Mouse (Mus musculus) midbrain, embryonic 15.5 days (tissue): ENCODE measurements around the gene Rere. TPM values are rescaled to one million over a fixed set of nuclear protein-coding genes. Genes with fewer than 3 reads are reported as not detected.
A peak's percentile ranks its signal among the peaks of the same experiment; 100 is the strongest.

Experiments
- ATAC-seq: fragments of 200-750 bp; cut with Nextera tagmentation; replicated peaks from 2 replicates; pipeline ENCODE4 v1.8.0; 2017; ENCODE audit warnings: moderate TSS enrichment
- H3K27ac ChIP-seq: fragments of 300-500 bp; sonication (generic); 2 replicates; pipeline ENCODE4 v1.5.1; 2015; ENCODE audit warnings: mild to moderate bottlenecking, inconsistent platforms
- H3K27me3 ChIP-seq: fragments of 300-500 bp; sonication (generic); replicated peaks from 2 replicates; pipeline ENCODE4 v1.6.1; 2015; ENCODE audit warnings: inconsistent platforms
- H3K36me3 ChIP-seq: fragments of 300-500 bp; sonication (generic); replicated peaks from 2 replicates; pipeline ENCODE4 v1.6.1; 2015; ENCODE audit warnings: inconsistent platforms
- H3K4me1 ChIP-seq: fragments of 300-500 bp; sonication (generic); 2 replicates; pipeline ENCODE4 v1.6.1; 2015; ENCODE audit warnings: inconsistent platforms
- H3K4me2 ChIP-seq: fragments of 300-500 bp; sonication (generic); 2 replicates; pipeline ENCODE4 v1.6.1; 2015; ENCODE audit warnings: inconsistent platforms, mild to moderate bottlenecking, moderate library complexity
- H3K4me3 ChIP-seq: fragments of 300-500 bp; sonication (generic); 2 replicates; pipeline ENCODE4 v1.5.1; 2015; ENCODE audit warnings: mild to moderate bottlenecking, inconsistent platforms
- H3K9ac ChIP-seq: fragments of 300-500 bp; sonication (generic); 2 replicates; pipeline ENCODE4 v1.6.1; 2015; ENCODE audit warnings: mild to moderate bottlenecking, inconsistent platforms
- H3K9me3 ChIP-seq: fragments of 300-500 bp; sonication (generic); 2 replicates; pipeline ENCODE4 v1.6.1; 2016; ENCODE audit warnings: inconsistent platforms
- WGBS: fragments of 180-500 bp; shearing (Covaris S2); methylation state at CpG from one replicate; pipeline ENCODE4 v1.1.7; 2015; ENCODE audit warnings: mixed read lengths; 5-methylcytosine and 5-hydroxymethylcytosine counted together
- polyA plus RNA-seq: library from polyadenylated mRNA; unstranded; fragments of >200 nt; fragmentation: Nextera tagmentation; extraction: Ambion mirVana; gene quantifications from 2 replicates; pipeline ENCODE4 v1.2.1, GENCODE M21; 2015

Rere gene
- polyA plus RNA-seq, 1 experiment from 2014 or later = 37.4 TPM

DNA sequence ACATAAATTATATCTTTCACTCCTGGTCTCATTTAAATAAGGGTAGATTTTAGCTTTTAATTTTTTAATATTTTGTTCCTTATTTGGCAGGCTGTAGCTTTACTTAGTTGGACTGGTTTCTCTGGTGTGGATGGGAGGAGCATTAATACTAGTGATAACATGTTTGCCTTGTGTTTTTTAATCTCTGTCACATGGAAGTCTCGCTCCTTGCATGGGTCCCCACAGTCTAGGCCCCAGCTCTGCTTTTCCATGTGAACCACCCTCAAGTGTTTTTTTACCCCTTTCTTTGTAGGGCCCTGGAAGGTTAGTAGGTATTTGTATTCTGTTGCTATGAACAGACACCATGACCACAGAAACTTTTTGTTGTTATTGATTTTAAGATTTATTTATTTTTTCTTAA is 238.6 kb downstream of the Rere start:
- Histone ChIP-seq H3K9ac (no peak overlapping the region), H3K4me1 (peaks cover 13% of the 10 kb centered on the region; the same call in 1 of the 2 replicates), H3K9me3 (no peaks in the 10 kb centered on the region), H3K4me2 (no peak overlapping the region), H3K27me3 (no peaks in the 10 kb centered on the region), H3K4me3 (no peak overlapping the region), H3K27ac (no peak overlapping the region), H3K36me3 (no peaks in the 10 kb centered on the region)
- 83% methylated on average over 1 of the region's 1 CpGs for WGBS
- no peak for ATAC-seq

DNA sequence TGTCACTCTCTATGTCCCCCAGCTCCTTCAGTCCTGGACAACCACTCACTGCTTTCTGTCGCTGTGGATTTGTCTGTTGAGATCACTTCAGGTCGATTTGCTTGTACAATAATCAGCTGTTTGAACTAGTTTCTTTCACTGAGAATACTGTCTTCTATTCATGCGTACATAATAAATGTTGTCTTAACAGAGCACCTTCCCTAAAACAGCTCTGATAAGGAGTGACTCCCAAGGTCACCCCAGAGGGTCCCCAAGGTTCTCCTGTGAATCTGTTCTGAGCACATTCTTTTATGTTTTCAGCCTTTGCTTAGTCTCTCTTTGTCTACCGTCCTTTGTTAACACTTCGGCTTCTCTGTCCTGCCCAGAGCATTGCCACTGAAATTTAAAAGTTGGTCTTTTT is 241.0 kb downstream of the Rere start:
- Histone ChIP-seq H3K27ac (no peak overlapping the region), H3K36me3 (no peaks in the 10 kb centered on the region)
- 43% methylated on average over 5 of the region's 5 CpGs for WGBS

DNA sequence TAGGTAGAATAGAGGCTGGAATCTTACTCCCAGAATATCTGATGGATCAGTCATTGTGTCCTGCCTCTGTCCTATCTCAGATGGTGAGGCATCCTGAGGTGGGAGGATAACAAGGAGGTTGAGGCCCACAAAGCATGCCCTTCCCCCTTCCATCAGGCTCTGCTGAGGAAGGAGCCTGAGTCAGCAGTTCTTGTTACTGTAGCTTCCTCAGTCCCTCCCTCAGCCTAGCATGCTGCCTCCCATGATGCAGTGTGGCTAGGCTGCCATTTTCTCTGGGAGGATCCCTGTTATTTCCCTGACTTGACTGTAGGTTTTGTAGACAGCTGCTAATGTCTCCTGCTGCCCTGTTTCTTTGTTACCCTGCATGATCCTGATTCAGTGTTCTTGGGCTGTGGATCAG is 241.9 kb downstream of the Rere start:
- peak overlapping the region; percentile 16; the same call in 1 of the 2 replicates for H3K27ac ChIP-seq
- no peak for ATAC-seq
- H3K9me3 ChIP-seq = no peaks in the 10 kb centered on the region
- no peak overlapping the region for H3K4me3 ChIP-seq
- H3K36me3 ChIP-seq = 0 out of 2 replicates have a peak, but pooled peaks cover 2% of the 10 kb centered on the region
- H3K4me1 ChIP-seq = peaks cover 13% of the 10 kb centered on the region; the same call in 1 of the 2 replicates
- no peaks in the 10 kb centered on the region for H3K27me3 ChIP-seq
- H3K9ac ChIP-seq = no peak overlapping the region
- H3K4me2 ChIP-seq = no peak overlapping the region

More for the DNA sequence above, 241.0 kb downstream of the Rere start:
- Histone ChIP-seq H3K4me1 (peaks cover 15% of the 10 kb centered on the region), H3K9me3 (no peaks in the 10 kb centered on the region), H3K4me2 (no peak overlapping the region), H3K4me3 (no peak overlapping the region), H3K27me3 (no peaks in the 10 kb centered on the region), H3K9ac (no peak overlapping the region)
- no peak for ATAC-seq

DNA sequence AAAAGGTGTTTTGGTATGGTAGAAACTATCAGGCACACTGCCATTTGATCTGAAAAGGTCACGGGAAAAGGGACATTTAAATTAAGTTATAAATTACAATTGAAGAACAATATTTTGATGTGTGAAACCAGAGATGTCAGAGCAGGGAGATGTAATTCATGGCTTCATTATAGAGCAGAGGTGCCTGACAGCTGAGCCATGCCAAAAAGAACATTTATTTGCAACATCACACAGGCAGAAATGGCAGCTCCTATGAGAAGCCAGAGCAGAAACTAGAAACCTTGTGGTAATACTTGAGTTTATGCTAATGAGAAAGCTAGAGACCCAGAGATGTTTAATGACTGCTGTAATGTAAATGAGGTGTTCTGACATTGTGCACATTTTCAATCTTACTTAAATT is 244.8 kb downstream of the Rere start:
- H3K27ac ChIP-seq = peak overlapping the region; percentile 17
- H3K4me3 ChIP-seq = no peak overlapping the region
- H3K27me3 ChIP-seq = no peaks in the 10 kb centered on the region
- peaks cover 13% of the 10 kb centered on the region; the same call in 1 of the 2 replicates for H3K4me1 ChIP-seq
- ATAC-seq = no peak
- no peaks in the 10 kb centered on the region for H3K9me3 ChIP-seq
- WGBS = 72% methylated on average over 1 of the region's 1 CpGs
- no peak overlapping the region for H3K4me2 ChIP-seq
- 0 out of 2 replicates have a peak, but pooled peaks cover 2% of the 10 kb centered on the region for H3K36me3 ChIP-seq
- no peak overlapping the region for H3K9ac ChIP-seq

DNA sequence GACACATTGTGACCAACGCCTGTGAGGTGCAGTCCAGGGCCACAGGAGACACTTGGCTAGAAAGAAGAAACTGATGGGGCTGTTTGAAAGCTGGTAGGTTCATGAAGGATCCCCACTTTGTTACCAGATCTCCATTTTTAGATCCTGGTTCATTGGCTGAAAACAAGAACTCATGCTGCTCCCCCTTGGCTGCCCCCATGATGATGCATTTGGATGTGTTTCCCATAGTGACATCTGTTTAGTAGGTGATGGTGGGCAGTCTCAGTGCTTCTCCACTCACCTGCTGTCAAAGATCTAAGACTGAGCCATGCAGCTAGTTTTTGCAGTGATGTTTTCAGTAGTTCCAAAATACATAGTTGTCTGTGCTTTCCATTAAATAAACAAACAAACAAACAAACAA is 247.0 kb downstream of the Rere start:
- Histone ChIP-seq H3K27ac (no peak overlapping the region), H3K4me2 (no peak overlapping the region), H3K36me3 (0 out of 2 replicates have a peak, but pooled peaks cover 2% of the 10 kb centered on the region), H3K9ac (no peak overlapping the region), H3K4me3 (no peak overlapping the region), H3K27me3 (no peaks in the 10 kb centered on the region), H3K4me1 (peaks cover 9% of the 10 kb centered on the region), H3K9me3 (no peaks in the 10 kb centered on the region)
- 100% methylated on average over 1 of the region's 1 CpGs for WGBS
- ATAC-seq = no peak

DNA sequence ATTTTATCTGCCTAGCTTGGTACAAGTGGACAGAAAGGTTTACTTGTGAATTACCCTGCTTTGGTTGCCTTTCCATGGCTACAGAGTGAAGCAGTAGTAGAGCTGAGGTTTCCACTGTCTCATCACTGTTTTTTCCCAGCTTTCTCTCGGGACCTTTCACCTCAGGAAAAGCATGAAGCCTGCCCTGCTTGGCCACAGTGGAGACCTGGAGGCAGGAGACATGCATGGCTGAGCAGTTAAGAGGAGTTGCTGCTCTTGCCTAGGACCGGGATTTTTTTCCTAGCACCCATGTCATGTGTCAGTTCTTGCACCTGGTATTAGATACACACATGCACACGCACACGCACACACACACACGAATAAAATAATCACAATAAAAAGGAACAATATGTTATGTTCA is 247.4 kb downstream of the Rere start:
- no peak for ATAC-seq

DNA sequence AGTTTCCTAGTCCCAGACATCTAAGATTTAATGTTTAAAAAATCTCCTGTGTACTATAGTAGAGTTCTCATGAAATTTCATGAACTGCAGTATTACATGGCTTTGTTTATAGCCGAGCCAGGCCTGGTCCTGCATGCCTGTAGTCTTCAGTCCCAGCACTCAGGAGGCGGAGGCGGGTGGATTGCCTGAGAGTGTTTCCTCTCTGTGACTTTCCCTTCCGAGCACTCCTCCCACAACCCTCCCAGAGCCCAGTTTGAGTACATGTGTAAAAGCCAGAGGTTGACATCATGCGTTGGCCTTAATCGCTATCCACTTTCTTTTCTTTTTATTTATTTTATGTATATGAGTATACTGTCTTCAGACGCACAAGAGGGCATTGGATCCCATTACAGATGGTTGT is 250.4 kb downstream of the Rere start:
- ATAC-seq = no peak
- no peak overlapping the region for H3K27ac ChIP-seq
- H3K4me3 ChIP-seq = no peak overlapping the region
- no peaks in the 10 kb centered on the region for H3K9me3 ChIP-seq
- WGBS = 76% methylated on average over 7 of the region's 7 CpGs
- H3K27me3 ChIP-seq = no peaks in the 10 kb centered on the region
- no peak overlapping the region for H3K9ac ChIP-seq
- 0 out of 2 replicates have a peak, but pooled peaks cover 2% of the 10 kb centered on the region for H3K36me3 ChIP-seq
- no peak overlapping the region for H3K4me2 ChIP-seq
- H3K4me1 ChIP-seq = peaks cover 3% of the 10 kb centered on the region; the same call in 1 of the 2 replicates

More for the DNA sequence above, 247.4 kb downstream of the Rere start:
- H3K36me3 ChIP-seq = 0 out of 2 replicates have a peak, but pooled peaks cover 2% of the 10 kb centered on the region
- no peak overlapping the region for H3K4me2 ChIP-seq
- peaks cover 9% of the 10 kb centered on the region for H3K4me1 ChIP-seq
- H3K9ac ChIP-seq = no peak overlapping the region
- no peaks in the 10 kb centered on the region for H3K27me3 ChIP-seq
- no peak overlapping the region for H3K27ac ChIP-seq
- WGBS = 85% methylated on average over 5 of the region's 5 CpGs
- no peak overlapping the region for H3K4me3 ChIP-seq
- no peaks in the 10 kb centered on the region for H3K9me3 ChIP-seq

DNA sequence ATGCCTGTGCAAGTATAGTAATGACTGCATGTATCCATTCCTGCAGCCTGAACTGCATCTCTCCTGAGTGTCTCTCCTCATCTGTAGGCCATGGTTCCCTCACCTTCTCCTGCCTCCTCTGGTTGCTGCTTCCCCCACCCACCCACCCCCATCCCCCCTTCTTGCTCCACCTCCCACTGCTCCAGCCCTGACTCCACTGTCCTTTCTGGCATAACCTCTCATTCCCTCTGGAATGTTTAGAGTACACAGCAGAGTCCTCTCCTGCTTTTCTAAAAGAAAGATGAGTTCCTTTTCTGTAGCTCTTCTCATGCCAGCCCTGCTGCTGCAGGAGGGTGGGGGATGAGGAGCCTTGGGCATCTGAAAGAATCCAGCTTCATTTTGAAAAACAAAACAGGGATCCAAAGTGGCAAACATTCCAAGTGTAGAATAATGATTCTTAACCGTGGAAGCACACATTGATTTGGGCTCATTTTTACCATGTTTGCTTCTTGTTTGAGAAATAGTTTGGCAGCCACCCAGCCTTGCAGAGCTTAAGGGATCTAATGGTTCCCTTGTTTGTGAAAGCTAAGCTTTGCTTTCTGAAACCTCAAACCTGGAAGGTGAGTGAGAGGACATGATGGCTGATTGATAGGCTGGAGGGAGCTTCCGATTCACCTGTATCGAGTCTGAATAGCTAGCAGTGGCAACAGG is 255.5 kb downstream of the Rere start:
- Histone ChIP-seq H3K9me3 (no peaks in the 10 kb centered on the region), H3K27me3 (no peaks in the 10 kb centered on the region), H3K4me1 (peaks cover 11% of the 10 kb centered on the region), H3K4me3 (no peak overlapping the region), H3K4me2 (no peak overlapping the region), H3K9ac (no peak overlapping the region), H3K27ac (peak overlapping the region; percentile 32), H3K36me3 (peaks cover 8% of the 10 kb centered on the region; the same call in 1 of the 2 replicates)
- WGBS = 76% methylated on average over 3 of the region's 3 CpGs
- ATAC-seq = no peak

DNA sequence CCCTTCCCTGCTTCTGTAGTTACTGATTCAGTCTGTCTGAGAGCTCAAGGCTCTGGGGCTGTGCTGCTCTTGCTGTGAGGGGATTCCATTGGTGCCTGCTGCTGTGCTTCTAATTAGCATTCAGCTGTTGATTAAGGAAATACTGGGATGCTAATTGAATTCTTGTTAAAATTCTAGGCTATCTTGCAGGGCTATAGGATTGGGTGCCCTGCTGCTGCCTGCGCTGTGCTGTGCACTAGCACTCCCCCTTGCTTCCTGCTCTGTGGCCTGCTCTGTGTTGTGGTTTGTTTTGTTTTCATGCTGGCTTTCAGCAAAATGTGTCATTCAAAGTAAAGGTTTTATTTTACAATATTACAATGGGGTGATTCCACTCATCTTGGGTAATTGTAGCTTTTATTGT is 258.4 kb downstream of the Rere start:
- 22% methylated on average over 1 of the region's 1 CpGs for WGBS
- peak overlapping the region; percentile 60; the same call in 1 of the 2 replicates for H3K27ac ChIP-seq

DNA sequence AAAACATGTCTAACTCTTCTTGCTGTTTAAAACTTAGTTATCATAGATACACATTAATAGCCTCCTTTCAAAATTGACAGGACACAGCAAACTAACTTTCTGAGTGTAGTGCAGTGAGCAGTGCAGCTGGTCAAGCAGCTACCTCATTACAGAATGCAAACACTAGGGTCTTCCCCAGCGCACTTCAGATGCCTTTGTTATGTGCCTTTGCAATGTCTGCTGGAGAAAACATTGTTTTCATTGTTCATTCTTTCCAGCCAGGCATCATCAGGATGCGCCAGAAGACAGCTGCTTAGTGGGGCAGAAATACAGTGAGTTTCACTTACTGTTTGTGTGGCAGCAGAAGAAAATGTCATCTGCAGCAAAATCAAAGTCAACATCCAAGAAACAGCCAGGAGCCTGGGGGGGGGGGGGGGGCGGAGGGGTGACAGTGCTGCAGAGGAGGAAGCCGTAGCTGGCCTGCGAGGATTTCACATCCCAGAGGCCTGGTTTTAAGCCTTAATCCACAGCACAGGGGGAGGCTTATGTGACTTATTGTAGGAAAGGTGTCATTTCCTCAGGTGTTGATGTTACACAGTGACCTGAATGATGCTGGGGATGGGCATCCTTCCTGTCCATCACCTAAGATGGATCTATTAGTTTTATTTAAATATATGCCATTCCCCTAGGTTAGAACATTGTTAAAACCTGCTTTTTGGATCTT is 259.1 kb downstream of the Rere start:
- Histone ChIP-seq H3K27ac (peak overlapping the region; percentile 73), H3K4me3 (no peak overlapping the region), H3K9ac (no peak overlapping the region), H3K4me2 (no peak overlapping the region), H3K9me3 (no peaks in the 10 kb centered on the region), H3K36me3 (peaks cover 8% of the 10 kb centered on the region; the same call in 1 of the 2 replicates), H3K4me1 (peaks cover 11% of the 10 kb centered on the region), H3K27me3 (no peaks in the 10 kb centered on the region)
- no peak; the same call in 1 of the 2 replicates for ATAC-seq
- WGBS = 15% methylated on average over 5 of the region's 5 CpGs

More for the DNA sequence above, 258.4 kb downstream of the Rere start:
- Histone ChIP-seq H3K36me3 (peaks cover 8% of the 10 kb centered on the region; the same call in 1 of the 2 replicates), H3K4me1 (peaks cover 11% of the 10 kb centered on the region), H3K9ac (no peak overlapping the region), H3K27me3 (no peaks in the 10 kb centered on the region), H3K4me3 (no peak overlapping the region), H3K9me3 (no peaks in the 10 kb centered on the region), H3K4me2 (no peak overlapping the region)
- peak; percentile 81 for ATAC-seq

DNA sequence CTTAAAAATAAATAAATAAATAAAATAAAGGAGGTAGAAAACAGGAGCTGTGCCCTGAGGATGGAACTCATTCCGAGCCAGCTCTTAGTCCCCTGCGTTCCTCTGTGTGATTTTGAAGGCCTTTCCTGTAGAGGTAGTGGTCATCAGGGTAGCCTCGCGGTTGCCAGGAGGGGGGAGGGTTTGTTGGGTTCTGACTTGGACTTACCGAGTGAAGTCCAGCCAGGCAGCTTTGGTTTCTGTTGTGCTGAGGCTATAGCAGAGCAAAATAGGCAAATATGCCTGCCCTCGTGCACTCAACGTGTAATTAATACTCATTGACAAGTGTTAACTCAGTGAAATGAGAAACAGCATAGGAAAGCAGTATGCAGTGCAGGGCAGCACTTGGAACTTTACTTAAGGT is 262.8 kb downstream of the Rere start:
- WGBS = 77% methylated on average over 7 of the region's 7 CpGs
- no peaks in the 10 kb centered on the region for H3K9me3 ChIP-seq
- H3K4me1 ChIP-seq = peaks cover 11% of the 10 kb centered on the region
- H3K36me3 ChIP-seq = peaks cover 10% of the 10 kb centered on the region; the same call in 1 of the 2 replicates
- H3K9ac ChIP-seq = no peak overlapping the region
- ATAC-seq = no peak
- no peak overlapping the region for H3K4me3 ChIP-seq
- no peaks in the 10 kb centered on the region for H3K27me3 ChIP-seq
- H3K4me2 ChIP-seq = no peak overlapping the region
- no peak overlapping the region for H3K27ac ChIP-seq

DNA sequence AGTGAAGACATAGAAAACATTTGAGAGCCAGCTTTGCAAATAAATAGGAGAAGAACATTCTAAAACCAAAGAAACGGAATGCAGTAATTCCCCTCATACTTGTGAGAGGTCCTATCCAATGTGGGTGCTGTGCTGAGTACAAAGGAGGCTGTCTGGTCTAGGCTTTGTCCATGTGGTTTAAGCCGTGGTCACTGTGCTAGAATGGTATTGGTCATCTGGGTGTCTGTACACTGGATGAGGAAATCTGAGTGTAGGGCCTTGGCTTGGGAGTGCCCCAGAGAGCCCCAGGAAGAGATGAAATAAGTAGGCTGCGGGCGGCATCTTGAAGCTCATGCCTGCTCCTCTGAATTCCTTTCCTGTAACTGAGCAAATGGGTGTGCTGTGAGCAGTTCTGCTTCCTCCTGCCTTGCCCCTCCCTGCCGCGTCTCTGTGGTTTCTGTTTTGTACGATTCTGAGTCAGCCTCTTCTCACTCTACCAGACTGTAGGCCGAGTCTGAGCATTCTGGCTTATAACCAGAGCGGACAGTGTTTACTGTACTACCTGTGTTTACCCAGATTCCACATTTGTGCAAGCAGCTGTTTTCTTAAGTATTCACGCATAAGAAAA is 263.3 kb downstream of the Rere start:
- Histone ChIP-seq H3K36me3 (peaks cover 10% of the 10 kb centered on the region; the same call in 1 of the 2 replicates), H3K4me3 (no peak overlapping the region), H3K9ac (no peak overlapping the region), H3K9me3 (no peaks in the 10 kb centered on the region), H3K27me3 (no peaks in the 10 kb centered on the region), H3K4me2 (no peak overlapping the region), H3K27ac (no peak overlapping the region), H3K4me1 (peaks cover 9% of the 10 kb centered on the region)
- no peak for ATAC-seq
- 80% methylated on average over 10 of the region's 10 CpGs for WGBS
